Mouse (Mus musculus) CH12.LX (cell line): ENCODE measurements around the gene A930033H14Rik. TPM values are rescaled to one million over a fixed set of nuclear protein-coding genes. Genes with fewer than 3 reads are reported as not detected.

Source experiments
- DNase-seq: peaks from one replicate; pipeline ENCODE4 v3.0.0-alpha.2; 2013; ENCODE audit errors: extremely low read depth
- H3K27ac ChIP-seq: 2 replicates; pipeline ENCODE4 v1.5.1; 2012; ENCODE audit warnings: low read depth, mild to moderate bottlenecking, control low read depth, moderate library complexity; ENCODE audit not compliant: insufficient read depth
- H3K27me3 ChIP-seq: replicated peaks from 2 replicates; pipeline ENCODE3; 2012; ENCODE audit warnings: inconsistent platforms
- H3K36me3 ChIP-seq, 2 experiments: replicated peaks in 1 of 2; 2 replicates each; pipeline versions ENCODE3 to v1.6.1; 2012; ENCODE audit warnings: inconsistent platforms in 1 of 2, low read length in 1 of 2, mild to moderate bottlenecking in 1 of 2, mixed read lengths in 1 of 2, moderate library complexity in 1 of 2; ENCODE audit not compliant: control insufficient read depth in 1 of 2, insufficient read depth in 1 of 2
- H3K4me1 ChIP-seq, 2 experiments: 2 replicates each; pipeline ENCODE4 v1.6.1; 2012; ENCODE audit warnings: inconsistent platforms in 1 of 2, moderate library complexity in 1 of 2; ENCODE audit not compliant: insufficient read depth in 2 of 2, control insufficient read depth in 1 of 2
- H3K4me2 ChIP-seq: 2 replicates; pipeline ENCODE4 v1.6.1; 2012; ENCODE audit warnings: low read depth, mild to moderate bottlenecking, control low read depth; ENCODE audit not compliant: poor library complexity, insufficient read depth, severe bottlenecking
- H3K4me3 ChIP-seq, 3 experiments: fragments of 150-350 bp in 1 of 3; sonication (generic) in 1 of 3; replicated peaks in 1 of 3; 2 replicates each; pipeline versions ENCODE3 to v1.5.1; 2011 to 2012; ENCODE audit warnings: low read depth in 2 of 3, low read length in 2 of 3, mild to moderate bottlenecking in 2 of 3, moderate library complexity in 2 of 3, control low read depth in 1 of 3, improper control_type of control experiment in 1 of 3, inconsistent platforms in 1 of 3, mixed read lengths in 1 of 3; ENCODE audit not compliant: poor library complexity in 1 of 3
- H3K79me2 ChIP-seq: replicated peaks from 2 replicates; pipeline ENCODE4 v1.6.1; 2012; ENCODE audit warnings: mild to moderate bottlenecking, moderate library complexity; ENCODE audit not compliant: control insufficient read depth, poor library complexity, insufficient read depth, severe bottlenecking; ENCODE audit errors: extremely low read depth
- H3K9ac ChIP-seq: 2 replicates; pipeline ENCODE4 v1.6.1; 2012; ENCODE audit warnings: low read depth, mild to moderate bottlenecking, control low read depth, moderate library complexity; ENCODE audit not compliant: insufficient read depth
- H3K9me3 ChIP-seq: replicated peaks from 2 replicates; pipeline ENCODE3; 2012; ENCODE audit warnings: low read length, inconsistent platforms, mixed read lengths
- BHLHE40 ChIP-seq: IDR thresholded peaks from 2 replicates; pipeline ENCODE4 v1.6.1; 2011; ENCODE audit warnings: mild to moderate bottlenecking, low read depth, low read length, improper control_type of control experiment
- CHD2 ChIP-seq: IDR thresholded peaks from 2 replicates; pipeline ENCODE4 v1.6.1; 2011; ENCODE audit warnings: low read length, improper control_type of control experiment
- CTCF ChIP-seq, 2 experiments: IDR thresholded peaks in 1 of 2; conservative IDR thresholded peaks in 1 of 2; 2 replicates each; pipeline ENCODE4 v1.5.1; 2011 to 2012; ENCODE audit warnings: low read depth in 2 of 2, low read length in 2 of 2, improper control_type of control experiment in 1 of 2, inconsistent platforms in 1 of 2, mild to moderate bottlenecking in 1 of 2, moderate library complexity in 1 of 2
- EP300 ChIP-seq: IDR thresholded peaks from 2 replicates; pipeline ENCODE4 v1.6.1; 2011; ENCODE audit warnings: low read length, improper control_type of control experiment
- HCFC1 ChIP-seq: IDR thresholded peaks from 2 replicates; pipeline ENCODE4 v1.6.1; 2012; ENCODE audit warnings: low read depth, mild to moderate bottlenecking, inconsistent platforms, low read length, improper control_type of control experiment
- KAT2A ChIP-seq: IDR thresholded peaks from 2 replicates; pipeline ENCODE4 v1.6.1; 2012; ENCODE audit warnings: low read length, improper control_type of control experiment, inconsistent platforms; ENCODE audit not compliant: insufficient replicate concordance
- MAFK ChIP-seq: IDR thresholded peaks from 2 replicates; pipeline ENCODE4 v1.6.1; 2011; ENCODE audit warnings: low read length, improper control_type of control experiment; ENCODE audit not compliant: insufficient replicate concordance
- MAX ChIP-seq: IDR thresholded peaks from 2 replicates; pipeline ENCODE4 v1.6.1; 2011; ENCODE audit warnings: low read length, improper control_type of control experiment
- MAZ ChIP-seq: IDR thresholded peaks from 2 replicates; pipeline ENCODE4 v1.6.1; 2012; ENCODE audit warnings: low read depth, mild to moderate bottlenecking, inconsistent platforms, low read length, improper control_type of control experiment, moderate library complexity
- MEF2A ChIP-seq: IDR thresholded peaks from 2 replicates; pipeline ENCODE4 v1.6.1; 2014; ENCODE audit warnings: low read depth, mild to moderate bottlenecking, inconsistent platforms, low read length, improper control_type of control experiment, borderline replicate concordance
- MYC ChIP-seq: IDR thresholded peaks from 2 replicates; pipeline ENCODE4 v1.6.1; 2011; ENCODE audit warnings: low read depth, mild to moderate bottlenecking, improper control_type of control experiment, low read length
- NELFE ChIP-seq: IDR thresholded peaks from 2 replicates; pipeline ENCODE4 v1.6.1; 2011; ENCODE audit warnings: low read depth, low read length, improper control_type of control experiment
- SMC3 ChIP-seq: IDR thresholded peaks from 2 replicates; pipeline ENCODE4 v1.6.1; 2011; ENCODE audit warnings: low read depth, low read length, improper control_type of control experiment
- TBP ChIP-seq: conservative IDR thresholded peaks from 2 replicates; pipeline ENCODE4 v1.6.1; 2011; ENCODE audit warnings: low read depth, low read length, improper control_type of control experiment
- TCF12 ChIP-seq: IDR thresholded peaks from 2 replicates; pipeline ENCODE4 v1.6.1; 2014; ENCODE audit warnings: low read depth, mild to moderate bottlenecking, inconsistent platforms, low read length, improper control_type of control experiment
- UBTF ChIP-seq: IDR thresholded peaks from 2 replicates; pipeline ENCODE4 v1.6.1; 2012; ENCODE audit warnings: low read depth, mild to moderate bottlenecking, inconsistent platforms, low read length, improper control_type of control experiment, moderate library complexity
- USF1 ChIP-seq: IDR thresholded peaks from 2 replicates; pipeline ENCODE4 v1.6.1; 2014; ENCODE audit warnings: low read depth, mild to moderate bottlenecking, inconsistent platforms, low read length, improper control_type of control experiment
- ZC3H11A ChIP-seq: IDR thresholded peaks from 2 replicates; pipeline ENCODE4 v1.6.1; 2012; ENCODE audit warnings: low read depth, mild to moderate bottlenecking, inconsistent platforms, low read length, improper control_type of control experiment
- dilution Hi-C: fragments of 300-500 bp; cut with MboI; formaldehyde crosslinking; loops from 2 replicates; pipeline ENCODE4 v1.14.3; 2020; ENCODE audit warnings: low sequenced_read_pairs; ENCODE audit not compliant: extremely low pct_unique_long_range_greater_than_20kb, extremely low pct_ligation_motif_present
- in situ Hi-C: fragments of 300-500 bp; cut with MboI; formaldehyde crosslinking; loops from 3 replicates; pipeline ENCODE4 v1.14.3; 2019; ENCODE audit warnings: low sequenced_read_pairs, low pct_ligation_motif_present, low pct_unique_long_range_greater_than_20kb, mixed read lengths
- polyA plus RNA-seq: library from polyadenylated mRNA; unstranded; fragments of >175 nt; gene quantifications from 2 replicates; pipeline ENCODE4 v1.2.1, GENCODE M21; 2012; ENCODE audit warnings: low read depth; ENCODE audit not compliant: insufficient read length
- total RNA-seq, 2 experiments: library from RNA; depleted of rRNA; stranded (reverse); fragments of 300-350 nt in 1 of 2; fragments of >200 nt in 1 of 2; gene quantifications; 2 replicates each; pipeline ENCODE4 v1.2.3; 2012 to 2014

A930033H14Rik gene
- total and polyA plus RNA-seq, 3 experiments, result 0.13 to 0.85 (median 0.46) TPM

GRCm38 (mm10) chr10:69166514-69166913, 46.4 kb downstream of the A930033H14Rik start:
- in situ Hi-C loops, result no loop called here

GRCm38 (mm10) chr10:69165847-69166246, 47.1 kb downstream of the A930033H14Rik start:
- TF ChIP-seq MYC (no peak), EP300 (no peak), CTCF (conservative IDR thresholded peaks at IDR 0.05 in 1 of 2, IDR thresholded peaks at IDR 0.05 in 1 of 2; ENCODE audit: low read depth in 2 of 2, low read length in 2 of 2) (no peak), UBTF (no peak), CHD2 (no peak), KAT2A (no peak), HCFC1 (no peak), TCF12 (no peak), NELFE (no peak), BHLHE40 (no peak), MAZ (no peak), USF1 (no peak), MAX (no peak), ZC3H11A (no peak), MEF2A (no peak), MAFK (no peak), TBP (no peak)
- Histone ChIP-seq H3K4me3 (no peak overlapping the region), H3K36me3 (no peaks in the 10 kb centered on the region), H3K4me2 (no peak overlapping the region), H3K27ac (no peak overlapping the region), H3K9ac (no peak overlapping the region), H3K4me1 (no peaks in the 10 kb centered on the region), H3K9me3 (no peaks in the 10 kb centered on the region), H3K79me2 (no peaks in the 10 kb centered on the region), H3K27me3 (no peaks in the 10 kb centered on the region)
- DNase-seq, result no peak
- dilution Hi-C loops (no loop called here), in situ Hi-C loops (no loop called here)

More at GRCm38 (mm10) chr10:69166514-69166913, 46.4 kb downstream of the A930033H14Rik start:
- no peaks in the 10 kb centered on the region for H3K79me2 ChIP-seq
- H3K9me3 ChIP-seq, result no peaks in the 10 kb centered on the region
- H3K36me3 ChIP-seq, result no peaks in the 10 kb centered on the region
- TF ChIP-seq CHD2 (no peak), UBTF (no peak), TBP (no peak), TCF12 (no peak), SMC3 (no peak)
- no peak overlapping the region for H3K9ac ChIP-seq
- H3K27ac ChIP-seq, result no peak overlapping the region
- no peaks in the 10 kb centered on the region for H3K4me1 ChIP-seq
- DNase-seq, result no peak
- H3K27me3 ChIP-seq, result no peaks in the 10 kb centered on the region
- dilution Hi-C loops, result no loop called here
- no peak overlapping the region for H3K4me3 ChIP-seq
- H3K4me2 ChIP-seq, result no peak overlapping the region
